In the genomic region with DNA sequence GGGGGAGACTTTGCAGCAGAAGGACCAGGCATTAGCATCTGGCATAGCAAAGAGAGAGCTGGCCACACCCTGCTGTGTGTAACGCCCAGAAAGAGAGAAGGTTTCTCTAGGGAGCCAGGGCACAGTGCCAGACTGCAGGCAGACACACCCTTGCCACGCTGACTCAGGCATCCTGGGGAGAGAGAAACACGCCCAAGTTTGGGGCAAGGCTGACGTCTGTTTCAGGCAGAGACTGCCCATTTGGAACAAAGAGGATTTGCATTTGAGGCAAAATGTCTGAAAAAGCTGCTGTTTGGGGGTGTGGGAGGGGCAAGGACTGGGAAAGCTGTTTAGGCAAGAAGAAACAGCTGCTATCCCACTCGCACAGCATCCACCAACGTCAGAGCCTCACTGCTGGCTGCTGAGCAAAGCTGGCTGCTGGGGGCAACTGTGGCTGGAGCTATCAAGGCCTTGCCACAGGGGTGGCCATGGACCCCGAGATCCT, we compare ENCODE assay signal across 8 mouse cellular contexts.
DNase-seq lines count a peak whose midpoint lies in the region; ATAC-seq and TF ChIP-seq lines count a peak whose summit lies in the region.

No protein-coding gene starts in this region.

- no peaks in the 10 kb centered on the region for H3K27me3 ChIP-seq in heart, embryonic 11.5 days (ENCODE audit: control insufficient read depth, insufficient read depth, low read length)
- H3K27me3 ChIP-seq in liver, postnatal 0 days (ENCODE audit: insufficient read depth, low read length): no peaks in the 10 kb centered on the region

- H3K27ac ChIP-seq in heart, embryonic 11.5 days (ENCODE audit: low read depth, low read length): no peak overlapping the region
- H3K27ac ChIP-seq in liver, postnatal 0 days (ENCODE audit: low read depth): peak overlapping the region; percentile 86

- 0 out of 2 replicates have a peak overlapping the region, but pooled peaks have one; percentile 47 for H3K9ac ChIP-seq in heart, embryonic 11.5 days (ENCODE audit: low read depth, low read length)
- H3K9ac ChIP-seq in liver, postnatal 0 days (replicated peaks): peak overlapping the region; percentile 53

- ATAC-seq in erythroblast, adult 5-6 weeks (replicated peaks; ENCODE audit: low FRiP score, poor library complexity, severe bottlenecking): peak; percentile 75
- ATAC-seq in heart, embryonic 11.5 days (replicated peaks; ENCODE audit: insufficient number of reproducible peaks, low FRiP score, low TSS enrichment): peak; percentile 47; the same call in 1 of the 2 replicates
- peak; percentile 91 for ATAC-seq in liver, postnatal 0 days

- TF ChIP-seq CTCF in liver, postnatal 0 days (IDR thresholded peaks at IDR 0.05; ENCODE audit: low read depth): no peak

- no peaks in the 10 kb centered on the region for H3K9me3 ChIP-seq in heart, embryonic 11.5 days (replicated peaks; ENCODE audit: control insufficient read depth, low read length)
- no peaks in the 10 kb centered on the region for H3K9me3 ChIP-seq in liver, postnatal 0 days (ENCODE audit: low read length)

- H3K36me3 ChIP-seq in heart, embryonic 11.5 days (ENCODE audit: control insufficient read depth, insufficient read depth, low read length): no peaks in the 10 kb centered on the region
- peaks cover 28% of the 10 kb centered on the region for H3K36me3 ChIP-seq in liver, postnatal 0 days (replicated peaks; ENCODE audit: insufficient read depth, low read length)

- no peak overlapping the region for H3K4me2 ChIP-seq in heart, embryonic 11.5 days
- H3K4me2 ChIP-seq in liver, postnatal 0 days (ENCODE audit: low read depth, low read length): peak overlapping the region; percentile 61

- TF ChIP-seq EP300 in liver, postnatal 0 days (IDR thresholded peaks at IDR 0.05; ENCODE audit: low read depth): no peak

- WGBS in heart, embryonic 11.5 days (ENCODE audit: insufficient replicate concordance): 25% methylated on average over 7 of the region's 7 CpGs
- 25% methylated on average over 7 of the region's 7 CpGs for WGBS in liver, postnatal 0 days (ENCODE audit: insufficient replicate concordance)

- H3K4me1 ChIP-seq in heart, embryonic 11.5 days (ENCODE audit: control insufficient read depth, insufficient read depth, low read length): peaks cover 5% of the 10 kb centered on the region; the same call in 1 of the 2 replicates
- peaks cover 19% of the 10 kb centered on the region for H3K4me1 ChIP-seq in liver, postnatal 0 days (ENCODE audit: insufficient read depth)

- peak; percentile 48 for DNase-seq in retina, postnatal 1 day
- no peak for DNase-seq in retina, embryonic 14.5 days (ENCODE audit: low spot score)
- peak; percentile 77 to 83 for DNase-seq in kidney, postnatal 4 days
- peak; percentile 91 for DNase-seq in liver, postnatal 0 days
- DNase-seq in ovary, adult 18-20 months (ENCODE audit: low spot score): peak; percentile 65
- DNase-seq in urinary bladder, postnatal 14 days (ENCODE audit: low spot score): peak; percentile 93

- H3K4me3 ChIP-seq in heart, embryonic 11.5 days (ENCODE audit: low read depth, low read length): no peak overlapping the region
- H3K4me3 ChIP-seq in liver, postnatal 0 days (ENCODE audit: low read depth, low read length): no peak overlapping the region
